Mouse (Mus musculus) hindbrain, postnatal 0 days (tissue): ENCODE results near the gene Prkcz. TPM values are rescaled to one million over a fixed set of nuclear protein-coding genes. Genes with fewer than 3 reads are reported as not detected.

Experiments used
- ATAC-seq: fragments of 200-750 bp; cut with Nextera tagmentation; 2 replicates; pipeline ENCODE4 v1.8.0; 2017; ENCODE audit warnings: mild to moderate bottlenecking, moderate TSS enrichment, moderate library complexity
- DNase-seq: peaks from one replicate; pipeline ENCODE4 v3.0.0-alpha.2; 2015; ENCODE audit warnings: low spot score
- H3K27ac ChIP-seq: fragments of 300-500 bp; sonication (generic); 2 replicates; pipeline ENCODE4 v1.5.1; 2014; ENCODE audit warnings: mild to moderate bottlenecking
- H3K27me3 ChIP-seq: fragments of 300-500 bp; sonication (generic); 2 replicates; pipeline ENCODE4 v1.6.1; 2014; ENCODE audit warnings: low read length, mixed read lengths; ENCODE audit not compliant: insufficient read depth
- H3K36me3 ChIP-seq: fragments of 300-500 bp; sonication (generic); 2 replicates; pipeline ENCODE4 v1.6.1; 2014; ENCODE audit warnings: low read length, mixed read lengths; ENCODE audit not compliant: insufficient read depth
- H3K4me1 ChIP-seq: fragments of 300-500 bp; sonication (generic); 2 replicates; pipeline ENCODE4 v1.6.1; 2014; ENCODE audit warnings: antibody characterized with exemption, low read length, mixed read lengths; ENCODE audit not compliant: insufficient read depth
- H3K4me2 ChIP-seq: fragments of 300-500 bp; sonication (generic); 2 replicates; pipeline ENCODE4 v1.6.1; 2014; ENCODE audit warnings: low read depth, mild to moderate bottlenecking, low read length, moderate library complexity, mixed read lengths
- H3K4me3 ChIP-seq: fragments of 300-500 bp; sonication (generic); 2 replicates; pipeline ENCODE4 v1.5.1; 2014; ENCODE audit warnings: low read length
- H3K9ac ChIP-seq: fragments of 300-500 bp; sonication (generic); replicated peaks from 2 replicates; pipeline ENCODE4 v1.6.1; 2014; ENCODE audit warnings: mild to moderate bottlenecking, low read length, moderate library complexity, mixed read lengths
- H3K9me3 ChIP-seq: fragments of 300-500 bp; sonication (generic); 2 replicates; pipeline ENCODE4 v1.6.1; 2016; ENCODE audit warnings: low read length, mixed read lengths
- CTCF ChIP-seq: IDR thresholded peaks from 2 replicates; pipeline ENCODE4 v1.5.1; 2016; ENCODE audit warnings: antibody characterized with exemption, control low read depth, low read depth
- WGBS: fragments of 180-500 bp; shearing (Covaris S2); extraction: QIAGEN DNeasy Blood & Tissue Kit; methylation state at CpG from one replicate; pipeline ENCODE4 v1.1.7; 2014; 5-methylcytosine and 5-hydroxymethylcytosine counted together
- polyA plus RNA-seq: library from polyadenylated mRNA; unstranded; fragments of >200 nt; fragmentation: Nextera tagmentation; extraction: Ambion mirVana; gene quantifications from 2 replicates; pipeline ENCODE4 v1.2.1, GENCODE M21; 2015
- total RNA-seq: library from RNA; depleted of rRNA; stranded (reverse); fragments of >200 nt; gene quantifications from 2 replicates; pipeline ENCODE4 v1.2.3, GENCODE M21; 2014

The Prkcz gene
- total and polyA plus RNA-seq, 2 experiments from 2014 or later: 84.2 to 85.1 TPM

DNA sequence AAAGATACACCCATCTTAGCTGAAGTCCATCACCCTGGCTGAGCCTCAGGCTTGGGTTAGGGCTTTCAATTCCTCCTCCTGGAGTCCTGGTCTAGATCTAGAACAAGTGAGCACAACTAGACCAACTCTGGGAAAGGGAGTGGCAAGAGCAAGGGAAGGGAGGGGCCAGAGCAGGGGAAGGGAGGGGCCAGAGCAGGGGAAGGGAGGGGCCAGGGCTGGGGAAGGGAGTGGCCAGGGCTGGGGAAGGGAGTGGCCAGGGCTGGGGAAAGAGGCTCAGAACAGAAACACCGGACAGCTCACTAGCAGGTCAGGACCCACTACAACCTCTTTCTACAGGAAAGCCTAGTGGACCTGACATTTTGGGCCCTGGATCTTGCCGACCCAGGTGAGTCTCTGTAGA lies 42.9 kb downstream of the Prkcz start:
- DNase-seq (no peak), ATAC-seq (no peak)
- no peak overlapping the region for H3K4me3 ChIP-seq
- peaks cover 11% of the 10 kb centered on the region; the same call in 1 of the 2 replicates for H3K4me1 ChIP-seq
- no peak overlapping the region for H3K9ac ChIP-seq
- no peaks in the 10 kb centered on the region for H3K9me3 ChIP-seq
- TF ChIP-seq CTCF: no peak
- no peaks in the 10 kb centered on the region for H3K27me3 ChIP-seq
- H3K4me2 ChIP-seq: no peak overlapping the region
- 44% methylated on average over 2 of the region's 2 CpGs for WGBS
- H3K36me3 ChIP-seq: no peaks in the 10 kb centered on the region
- H3K27ac ChIP-seq: no peak overlapping the region

DNA sequence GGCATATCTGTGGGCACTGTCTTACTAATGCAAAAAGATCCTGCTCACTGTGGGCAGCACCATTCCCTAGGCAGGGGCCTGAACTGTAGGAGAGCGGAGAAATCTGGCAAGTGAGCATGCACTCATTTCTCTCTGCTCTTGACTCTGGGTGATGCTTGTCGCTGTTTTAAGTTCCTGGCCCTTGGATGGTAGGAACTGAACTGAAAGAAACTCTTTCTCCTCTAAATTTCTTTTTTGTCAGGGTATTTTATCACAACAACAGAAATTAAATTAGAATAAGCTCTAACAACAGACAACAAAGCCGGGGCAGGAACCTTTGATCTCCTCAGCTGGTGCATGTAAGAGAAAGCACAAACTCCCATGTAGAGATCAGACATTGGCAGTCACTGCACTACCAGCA lies 46.1 kb downstream of the Prkcz start:
- no peak for TF ChIP-seq CTCF
- H3K27me3 ChIP-seq: no peaks in the 10 kb centered on the region
- ATAC-seq (no peak), DNase-seq (no peak)
- 87% methylated on average over 3 of the region's 3 CpGs for WGBS
- no peak overlapping the region for H3K9ac ChIP-seq
- no peaks in the 10 kb centered on the region for H3K36me3 ChIP-seq
- no peaks in the 10 kb centered on the region for H3K4me1 ChIP-seq
- no peak overlapping the region for H3K4me3 ChIP-seq
- H3K27ac ChIP-seq: no peak overlapping the region
- no peaks in the 10 kb centered on the region for H3K9me3 ChIP-seq
- H3K4me2 ChIP-seq: no peak overlapping the region

DNA sequence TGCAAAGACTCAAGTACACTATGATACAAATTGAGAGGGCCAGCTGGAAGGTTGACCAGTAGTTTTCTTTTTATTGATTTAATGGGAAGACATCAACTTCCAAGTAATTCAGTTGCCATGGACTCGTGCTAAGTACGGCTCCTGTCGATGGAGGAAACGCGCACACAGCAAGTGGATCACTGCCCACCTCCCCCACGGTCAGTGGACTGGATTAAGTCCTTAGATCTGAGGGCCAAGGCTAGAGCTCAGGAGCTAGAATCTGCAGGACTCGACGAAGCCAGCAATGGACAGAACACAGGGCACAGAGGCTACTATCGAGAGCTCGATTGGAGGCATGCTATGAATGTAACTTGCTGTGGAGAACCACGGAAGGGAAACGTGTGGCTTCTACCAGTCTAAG lies 52.5 kb downstream of the Prkcz start:
- H3K9me3 ChIP-seq: no peaks in the 10 kb centered on the region
- no peak for TF ChIP-seq CTCF
- no peaks in the 10 kb centered on the region for H3K27me3 ChIP-seq
- no peak overlapping the region for H3K4me2 ChIP-seq
- no peak overlapping the region; the same call in 1 of the 2 replicates for H3K9ac ChIP-seq
- peaks cover 12% of the 10 kb centered on the region; the same call in 1 of the 2 replicates for H3K4me1 ChIP-seq
- ATAC-seq (no peak), DNase-seq (no peak)
- H3K4me3 ChIP-seq: no peak overlapping the region
- peak overlapping the region; percentile 62; the same call in 1 of the 2 replicates for H3K27ac ChIP-seq
- no peaks in the 10 kb centered on the region for H3K36me3 ChIP-seq
- 80% methylated on average over 12 of the region's 12 CpGs for WGBS

GRCm38 (mm10) chr4:155308068-155308467 lies 53.1 kb downstream of the Prkcz start:
- Histone ChIP-seq H3K27ac (peak overlapping the region; percentile 62; the same call in 1 of the 2 replicates), H3K9me3 (no peaks in the 10 kb centered on the region), H3K4me2 (peak overlapping the region; percentile 42), H3K9ac (peak overlapping the region; percentile 41; the same call in 1 of the 2 replicates), H3K36me3 (no peaks in the 10 kb centered on the region), H3K4me3 (0 out of 2 replicates have a peak overlapping the region, but pooled peaks have one; percentile 10), H3K27me3 (no peaks in the 10 kb centered on the region), H3K4me1 (peaks cover 12% of the 10 kb centered on the region; the same call in 1 of the 2 replicates)
- peak; percentile 89 for ATAC-seq
- DNase-seq: peak; percentile 93
- peak; percentile 94 for TF ChIP-seq CTCF
- WGBS: under 1% methylated on average over 11 of the region's 11 CpGs

- no peaks in the 10 kb centered on the region for H3K9me3 ChIP-seq
- 63% methylated on average over 5 of the region's 5 CpGs for WGBS
- TF ChIP-seq CTCF: no peak
- no peak for DNase-seq
- peak overlapping the region; percentile 62; the same call in 1 of the 2 replicates for H3K27ac ChIP-seq
- 0 out of 2 replicates have a peak overlapping the region, but pooled peaks have one; percentile 41 for H3K9ac ChIP-seq
- peaks cover 12% of the 10 kb centered on the region; the same call in 1 of the 2 replicates for H3K4me1 ChIP-seq
- H3K36me3 ChIP-seq: no peaks in the 10 kb centered on the region
- ATAC-seq: no peak; the same call in none of the 2 replicates
- no peaks in the 10 kb centered on the region for H3K27me3 ChIP-seq
- 0 out of 2 replicates have a peak overlapping the region, but pooled peaks have one; percentile 10 for H3K4me3 ChIP-seq
- peak overlapping the region; percentile 42 for H3K4me2 ChIP-seq
Observed at GRCm38 (mm10) chr4:155307591-155307990, 53.6 kb downstream of the Prkcz start.

- Histone ChIP-seq H3K27ac (no peak overlapping the region), H3K9me3 (no peaks in the 10 kb centered on the region), H3K9ac (no peak overlapping the region), H3K4me1 (peaks cover 19% of the 10 kb centered on the region), H3K36me3 (no peaks in the 10 kb centered on the region), H3K27me3 (no peaks in the 10 kb centered on the region), H3K4me3 (no peak overlapping the region), H3K4me2 (no peak overlapping the region)
- ATAC-seq: no peak
- 65% methylated on average over 24 of the region's 24 CpGs for WGBS
- TF ChIP-seq CTCF: no peak
- DNase-seq: no peak
Observed at GRCm38 (mm10) chr4:155306356-155307242, 54.6 kb downstream of the Prkcz start.
